Mouse (Mus musculus) forebrain, embryonic 11.5 days (tissue): ENCODE measurements around the gene Nup50. TPM values are rescaled to one million over a fixed set of nuclear protein-coding genes. Genes with fewer than 3 reads are reported as not detected.

Experiments used
- ATAC-seq: fragments of 200-750 bp; cut with Nextera tagmentation; replicated peaks from 2 replicates; pipeline ENCODE4 v1.8.0; 2017; ENCODE audit warnings: moderate TSS enrichment; ENCODE audit not compliant: low FRiP score
- DNase-seq: peaks from one replicate; pipeline ENCODE4 v3.0.0-alpha.2; 2017; ENCODE audit warnings: low spot score
- H3K27ac ChIP-seq: fragments of 300-500 bp; sonication (generic); 2 replicates; pipeline ENCODE4 v1.5.1; 2014; ENCODE audit warnings: low read depth, low read length
- H3K27me3 ChIP-seq: fragments of 300-500 bp; sonication (generic); 2 replicates; pipeline ENCODE4 v1.6.1; 2014; ENCODE audit warnings: mild to moderate bottlenecking, low read length, mixed read lengths; ENCODE audit not compliant: control insufficient read depth, insufficient read depth
- H3K36me3 ChIP-seq: fragments of 300-500 bp; sonication (generic); 2 replicates; pipeline ENCODE4 v1.6.1; 2014; ENCODE audit warnings: mild to moderate bottlenecking, low read length, moderate library complexity, mixed read lengths; ENCODE audit not compliant: control insufficient read depth, insufficient read depth
- H3K4me1 ChIP-seq: fragments of 300-500 bp; sonication (generic); replicated peaks from 2 replicates; pipeline ENCODE4 v1.6.1; 2014; ENCODE audit warnings: low read length, mixed read lengths; ENCODE audit not compliant: control insufficient read depth, insufficient read depth
- H3K4me2 ChIP-seq: fragments of 300-500 bp; sonication (generic); 2 replicates; pipeline ENCODE4 v1.6.1; 2014; ENCODE audit warnings: low read depth, mild to moderate bottlenecking, low read length, moderate library complexity, mixed read lengths; ENCODE audit not compliant: severe bottlenecking
- H3K4me3 ChIP-seq: fragments of 300-500 bp; sonication (generic); 2 replicates; pipeline ENCODE4 v1.5.1; 2014; ENCODE audit warnings: low read depth, low read length
- H3K9ac ChIP-seq: fragments of 300-500 bp; sonication (generic); 2 replicates; pipeline ENCODE4 v1.6.1; 2014; ENCODE audit warnings: low read length
- H3K9me3 ChIP-seq: fragments of 300-500 bp; sonication (generic); 2 replicates; pipeline ENCODE4 v1.6.1; 2016; ENCODE audit warnings: low read length, mixed read lengths; ENCODE audit not compliant: control insufficient read depth
- WGBS: fragments of 180-500 bp; shearing (Covaris S2); extraction: QIAGEN DNeasy Blood & Tissue Kit; methylation state at CpG from one replicate; pipeline ENCODE4 v1.1.7; 2014; 5-methylcytosine and 5-hydroxymethylcytosine counted together
- microRNA-seq: library from miRNA; unstranded; fragments of <30 nt; microRNA quantifications from one replicate; pipeline ENCODE4, GENCODE M21; 2016; ENCODE audit not compliant: insufficient number of aligned reads
- polyA plus RNA-seq: library from polyadenylated mRNA; unstranded; fragments of >200 nt; fragmentation: Nextera tagmentation; extraction: Ambion mirVana; gene quantifications from 2 replicates; pipeline ENCODE4 v1.2.1, GENCODE M21; 2014

The Nup50 gene
- polyA plus RNA-seq, 1 experiment from 2014 or later = 79.7 TPM

GRCm38 (mm10) chr15:84987874-84988825 lies 64.9 kb downstream of the Nup50 start, which contains the start of gene 5031439G07Rik:
Gene 5031439G07Rik (minus strand): TSS chr15:84988551.
- peak; percentile 92 for ATAC-seq
- 2% methylated on average over 44 of the region's 59 CpGs for WGBS

DNA sequence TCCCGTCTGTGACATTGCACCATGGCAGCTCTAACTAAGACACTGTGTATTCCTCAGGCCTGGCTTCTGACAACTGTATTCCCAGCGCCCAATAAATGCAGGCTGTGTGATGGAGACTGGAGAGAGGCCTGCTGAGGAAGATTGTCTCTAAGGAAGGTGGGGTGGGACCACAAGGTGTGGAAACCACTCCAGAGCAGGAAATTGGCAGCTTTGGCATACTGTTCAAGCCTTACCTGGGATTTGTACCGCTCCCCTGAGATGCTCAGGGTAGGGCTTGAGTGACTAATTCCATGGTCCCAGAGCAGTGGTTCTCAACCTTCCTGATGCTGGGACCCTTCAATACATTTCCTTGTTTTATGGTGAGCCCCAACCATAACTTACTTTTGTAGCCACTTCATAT lies 65.9 kb downstream of the Nup50 start:
- Histone ChIP-seq H3K4me1 (peaks cover 4% of the 10 kb centered on the region; the same call in 1 of the 2 replicates), H3K27ac (no peak overlapping the region), H3K4me3 (no peak overlapping the region), H3K4me2 (no peak overlapping the region), H3K36me3 (no peaks in the 10 kb centered on the region), H3K9me3 (no peaks in the 10 kb centered on the region), H3K9ac (no peak overlapping the region), H3K27me3 (no peaks in the 10 kb centered on the region)
- 72% methylated on average over 3 of the region's 3 CpGs for WGBS
- DNase-seq (peak; percentile 26), ATAC-seq (no peak)

More at GRCm38 (mm10) chr15:84987874-84988825, 64.9 kb downstream of the Nup50 start, which contains the start of gene 5031439G07Rik:
- no peaks in the 10 kb centered on the region for H3K9me3 ChIP-seq
- H3K36me3 ChIP-seq = no peaks in the 10 kb centered on the region
- H3K4me3 ChIP-seq = peak within 1 kb of the TSS; percentile 88
- DNase-seq = peak; percentile 99
- H3K27ac ChIP-seq = no peak within 1 kb of the TSS
- peaks cover 4% of the 10 kb centered on the region; the same call in 1 of the 2 replicates for H3K4me1 ChIP-seq
- H3K4me2 ChIP-seq = peak within 1 kb of the TSS; percentile 78
- H3K27me3 ChIP-seq = no peaks in the 10 kb centered on the region
- H3K9ac ChIP-seq = peak within 1 kb of the TSS; percentile 87

GRCm38 (mm10) chr15:84989771-84990170 lies 66.6 kb downstream of the Nup50 start:
- Histone ChIP-seq H3K36me3 (no peaks in the 10 kb centered on the region), H3K27ac (no peak overlapping the region), H3K4me1 (peaks cover 4% of the 10 kb centered on the region; the same call in 1 of the 2 replicates), H3K9ac (no peak overlapping the region), H3K9me3 (no peaks in the 10 kb centered on the region), H3K4me2 (no peak overlapping the region), H3K4me3 (no peak overlapping the region), H3K27me3 (no peaks in the 10 kb centered on the region)
- ATAC-seq (no peak), DNase-seq (no peak)
- 69% methylated on average over 7 of the region's 7 CpGs for WGBS

Small RNA genes lying within 50 kb of the gene (microRNA-seq; reads per million reads assigned to microRNA genes)
- gene Mir1249 = 21.0 reads per million, percentile 14 among the genes with 10 or more reads in this experiment

Other genes starting within 250 kb of the Nup50 start
- 1.1 and 1.7 TPM in 2 replicates for gene Arhgap8, start 203.4 kb upstream of the Nup50 start, polyA plus RNA-seq
- 26.6 and 32.2 TPM in 2 replicates for gene Phf21b, start 67.4 kb upstream of the Nup50 start, polyA plus RNA-seq
- gene Gm29666, start 3.4 kb upstream of the Nup50 start, polyA plus RNA-seq = 0.79 and 1.5 TPM in 2 replicates
- gene 5031439G07Rik, start 65.1 kb downstream of the Nup50 start, polyA plus RNA-seq = 16.2 and 28.6 TPM in 2 replicates
- gene Upk3a, start 93.7 kb downstream of the Nup50 start, polyA plus RNA-seq = not detected in 2 replicates
- 25.3 and 27.4 TPM in 2 replicates for gene Fam118a, start 105.5 kb downstream of the Nup50 start, polyA plus RNA-seq
- 0.07 and 0.12 TPM in 2 replicates for gene Smc1b, start 208.6 kb downstream of the Nup50 start, polyA plus RNA-seq
- gene Ribc2, start 208.7 kb downstream of the Nup50 start, polyA plus RNA-seq = 0.47 and 0.95 TPM in 2 replicates